Mouse (Mus musculus) lung, postnatal 25 days (tissue): ENCODE data around the gene Ccdc9b.

ENCODE experiments used
- DNase-seq: peaks from one replicate; pipeline ENCODE4 v3.0.0; 2022; ENCODE audit warnings: low spot score

Gene Ccdc9b

GRCm38 (mm10) chr2:118761906-118762783 is at the start of gene Ccdc9b:
TSS of gene Ccdc9b (minus strand) at chr2:118762661.
- DNase-seq, result peak; percentile 96

GRCm38 (mm10) chr2:118810861-118811260 is 48.4 kb upstream of the Ccdc9b start:
- no peak for DNase-seq

- peak; percentile 15 for DNase-seq
Measured at GRCm38 (mm10) chr2:118806860-118807259, 44.4 kb upstream of the Ccdc9b start.

- no peak for DNase-seq
Measured at GRCm38 (mm10) chr2:118805756-118806155, 43.3 kb upstream of the Ccdc9b start.

GRCm38 (mm10) chr2:118805137-118805536 is 42.7 kb upstream of the Ccdc9b start:
- peak; percentile 57 for DNase-seq

- no peak for DNase-seq
Measured at GRCm38 (mm10) chr2:118804474-118804873, 42.0 kb upstream of the Ccdc9b start.

GRCm38 (mm10) chr2:118802542-118803118 is 40.2 kb upstream of the Ccdc9b start:
- DNase-seq, result no peak

- no peak for DNase-seq
Measured at GRCm38 (mm10) chr2:118793636-118794035, 31.2 kb upstream of the Ccdc9b start.

- DNase-seq, result no peak
Measured at GRCm38 (mm10) chr2:118792259-118792613, 29.8 kb upstream of the Ccdc9b start.

- DNase-seq, result no peak
Measured at GRCm38 (mm10) chr2:118791591-118792258, 29.3 kb upstream of the Ccdc9b start.

GRCm38 (mm10) chr2:118790551-118791525 is 28.4 kb upstream of the Ccdc9b start:
- peak; percentile 86 for DNase-seq

GRCm38 (mm10) chr2:118790221-118790550 is 27.7 kb upstream of the Ccdc9b start:
- no peak for DNase-seq

- DNase-seq, result no peak
Measured at GRCm38 (mm10) chr2:118789501-118789900, 27.0 kb upstream of the Ccdc9b start.

- no peak for DNase-seq
Measured at GRCm38 (mm10) chr2:118786525-118786924, 24.1 kb upstream of the Ccdc9b start.

GRCm38 (mm10) chr2:118783663-118784062 is 21.2 kb upstream of the Ccdc9b start:
- no peak for DNase-seq

GRCm38 (mm10) chr2:118783093-118783492 is 20.6 kb upstream of the Ccdc9b start:
- no peak for DNase-seq

- DNase-seq, result no peak
Measured at GRCm38 (mm10) chr2:118782303-118782702, 19.8 kb upstream of the Ccdc9b start.

GRCm38 (mm10) chr2:118781115-118781514 is 18.7 kb upstream of the Ccdc9b start:
- DNase-seq, result no peak

GRCm38 (mm10) chr2:118779504-118780480 is 17.3 kb upstream of the Ccdc9b start, which contains the start of gene Disp2:
TSS of gene Disp2 (plus strand) at chr2:118779719.
- DNase-seq, result peak; percentile 95

- DNase-seq, result no peak
Measured at GRCm38 (mm10) chr2:118779065-118779464, 16.6 kb upstream of the Ccdc9b start.

GRCm38 (mm10) chr2:118778418-118778817 is 16.0 kb upstream of the Ccdc9b start:
- DNase-seq, result no peak
